Mouse (Mus musculus): Measurements from ENCODE around the gene Pdia5. TPM values are rescaled to one million over a fixed set of nuclear protein-coding genes. Genes with fewer than 3 reads are reported as not detected.

The Pdia5 gene
- polyA plus RNA-seq, 1 experiment: 8.0 TPM

GRCm38 (mm10) chr16:35457011-35457419 is 33.7 kb downstream of the Pdia5 start:
- no peaks in the 10 kb centered on the region for H3K4me1 ChIP-seq (ENCODE audit: control insufficient read depth, insufficient read depth, low read length)
- H3K27ac ChIP-seq (ENCODE audit: insufficient read depth, low read length): no peak overlapping the region
- no peak overlapping the region for H3K4me3 ChIP-seq (ENCODE audit: insufficient read depth, low read length)
- TF ChIP-seq POLR2A (IDR thresholded peaks at IDR 0.05; ENCODE audit: extremely low read depth, insufficient read depth, low read length) (no peak), CTCF (IDR thresholded peaks at IDR 0.05; ENCODE audit: extremely low read depth, insufficient read depth, low read length) (no peak)

GRCm38 (mm10) chr16:35456305-35456704 is 34.4 kb downstream of the Pdia5 start:
- Histone ChIP-seq H3K27ac (ENCODE audit: insufficient read depth, low read length) (no peak overlapping the region), H3K4me1 (ENCODE audit: control insufficient read depth, insufficient read depth, low read length) (no peaks in the 10 kb centered on the region), H3K4me3 (ENCODE audit: insufficient read depth, low read length) (no peak overlapping the region)
- no peak for TF ChIP-seq CTCF (IDR thresholded peaks at IDR 0.05; ENCODE audit: extremely low read depth, insufficient read depth, low read length)
- no peak for TF ChIP-seq POLR2A (IDR thresholded peaks at IDR 0.05; ENCODE audit: extremely low read depth, insufficient read depth, low read length)

GRCm38 (mm10) chr16:35455822-35456221 is 34.9 kb downstream of the Pdia5 start:
- Histone ChIP-seq H3K4me3 (ENCODE audit: insufficient read depth, low read length) (no peak overlapping the region), H3K27ac (ENCODE audit: insufficient read depth, low read length) (no peak overlapping the region), H3K4me1 (ENCODE audit: control insufficient read depth, insufficient read depth, low read length) (no peaks in the 10 kb centered on the region)
- TF ChIP-seq CTCF (IDR thresholded peaks at IDR 0.05; ENCODE audit: extremely low read depth, insufficient read depth, low read length) (no peak), POLR2A (IDR thresholded peaks at IDR 0.05; ENCODE audit: extremely low read depth, insufficient read depth, low read length) (no peak)

- Histone ChIP-seq H3K4me3 (ENCODE audit: insufficient read depth, low read length) (no peak overlapping the region), H3K27ac (ENCODE audit: insufficient read depth, low read length) (no peak overlapping the region), H3K4me1 (ENCODE audit: control insufficient read depth, insufficient read depth, low read length) (no peaks in the 10 kb centered on the region)
- TF ChIP-seq POLR2A (IDR thresholded peaks at IDR 0.05; ENCODE audit: extremely low read depth, insufficient read depth, low read length) (no peak), CTCF (IDR thresholded peaks at IDR 0.05; ENCODE audit: extremely low read depth, insufficient read depth, low read length) (no peak)
Observed at GRCm38 (mm10) chr16:35450018-35450630, 40.5 kb downstream of the Pdia5 start.

GRCm38 (mm10) chr16:35442026-35442415 is 48.7 kb downstream of the Pdia5 start:
- Histone ChIP-seq H3K27ac (ENCODE audit: insufficient read depth, low read length) (no peak overlapping the region), H3K4me1 (ENCODE audit: control insufficient read depth, insufficient read depth, low read length) (no peaks in the 10 kb centered on the region), H3K4me3 (ENCODE audit: insufficient read depth, low read length) (no peak overlapping the region)
- no peak for TF ChIP-seq CTCF (IDR thresholded peaks at IDR 0.05; ENCODE audit: extremely low read depth, insufficient read depth, low read length)
- TF ChIP-seq POLR2A (IDR thresholded peaks at IDR 0.05; ENCODE audit: extremely low read depth, insufficient read depth, low read length): no peak

- H3K4me1 ChIP-seq (ENCODE audit: control insufficient read depth, insufficient read depth, low read length): no peaks in the 10 kb centered on the region
- H3K27ac ChIP-seq (ENCODE audit: insufficient read depth, low read length): no peak overlapping the region
- H3K4me3 ChIP-seq (ENCODE audit: insufficient read depth, low read length): no peak overlapping the region
- TF ChIP-seq CTCF (IDR thresholded peaks at IDR 0.05; ENCODE audit: extremely low read depth, insufficient read depth, low read length) (no peak), POLR2A (IDR thresholded peaks at IDR 0.05; ENCODE audit: extremely low read depth, insufficient read depth, low read length) (no peak)
Observed at GRCm38 (mm10) chr16:35441346-35442025, 49.2 kb downstream of the Pdia5 start.

- TF ChIP-seq CTCF (IDR thresholded peaks at IDR 0.05; ENCODE audit: extremely low read depth, insufficient read depth, low read length): no peak
- no peak for TF ChIP-seq POLR2A (IDR thresholded peaks at IDR 0.05; ENCODE audit: extremely low read depth, insufficient read depth, low read length)
Observed at GRCm38 (mm10) chr16:35439046-35439445, 51.6 kb downstream of the Pdia5 start.

GRCm38 (mm10) chr16:35431608-35432007 is 59.1 kb downstream of the Pdia5 start:
- no peaks in the 10 kb centered on the region; the same call in 1 of the 2 replicates for H3K4me1 ChIP-seq (ENCODE audit: control insufficient read depth, insufficient read depth, low read length)
- TF ChIP-seq POLR2A (IDR thresholded peaks at IDR 0.05; ENCODE audit: extremely low read depth, insufficient read depth, low read length): no peak
- TF ChIP-seq CTCF (IDR thresholded peaks at IDR 0.05; ENCODE audit: extremely low read depth, insufficient read depth, low read length): no peak
- H3K27ac ChIP-seq (ENCODE audit: insufficient read depth, low read length): no peak overlapping the region
- no peak overlapping the region for H3K4me3 ChIP-seq (ENCODE audit: insufficient read depth, low read length)

More at GRCm38 (mm10) chr16:35439046-35439445, 51.6 kb downstream of the Pdia5 start:
- Histone ChIP-seq H3K27ac (ENCODE audit: insufficient read depth, low read length) (no peak overlapping the region), H3K4me1 (ENCODE audit: control insufficient read depth, insufficient read depth, low read length) (no peaks in the 10 kb centered on the region), H3K4me3 (ENCODE audit: insufficient read depth, low read length) (no peak overlapping the region)

- no peak overlapping the region for H3K4me3 ChIP-seq (ENCODE audit: insufficient read depth, low read length)
- TF ChIP-seq POLR2A (IDR thresholded peaks at IDR 0.05; ENCODE audit: extremely low read depth, insufficient read depth, low read length): no peak
- TF ChIP-seq CTCF (IDR thresholded peaks at IDR 0.05; ENCODE audit: extremely low read depth, insufficient read depth, low read length): no peak
- H3K4me1 ChIP-seq (ENCODE audit: control insufficient read depth, insufficient read depth, low read length): no peaks in the 10 kb centered on the region
- H3K27ac ChIP-seq (ENCODE audit: insufficient read depth, low read length): no peak overlapping the region
Observed at GRCm38 (mm10) chr16:35424926-35425325, 65.7 kb downstream of the Pdia5 start.
